Mouse (Mus musculus) myocyte (in vitro differentiated cells): Measurements from ENCODE around the gene Vps36.

ENCODE experiments used
- CEBPB ChIP-seq: IDR thresholded peaks from 2 replicates; pipeline ENCODE4 v1.6.1; 2011; ENCODE audit warnings: mild to moderate bottlenecking, moderate library complexity; ENCODE audit not compliant: poor library complexity, insufficient read depth, severe bottlenecking
- E2F4 ChIP-seq: IDR thresholded peaks from one replicate; pipeline ENCODE4 v1.6.1; 2011; ENCODE audit warnings: mild to moderate bottlenecking, control low read depth, moderate library complexity; ENCODE audit not compliant: insufficient read depth
- MYOG ChIP-seq, 3 experiments: IDR thresholded peaks; one replicate each; pipeline ENCODE4 v1.6.1; 2011; ENCODE audit warnings: control low read depth in 2 of 3, low read depth in 2 of 3, mild to moderate bottlenecking in 2 of 3; ENCODE audit not compliant: insufficient read length in 2 of 3, control insufficient read depth in 1 of 3, insufficient read depth in 1 of 3
- POLR2A ChIP-seq: IDR thresholded peaks from one replicate; pipeline ENCODE4 v1.6.1; 2011; ENCODE audit warnings: low read depth, mild to moderate bottlenecking, control low read depth, moderate library complexity; ENCODE audit not compliant: insufficient read length
- POLR2AphosphoS2 ChIP-seq: IDR thresholded peaks from one replicate; pipeline ENCODE4 v1.6.1; 2011; ENCODE audit warnings: low read depth, control low read depth; ENCODE audit not compliant: insufficient read length
- TCF3 ChIP-seq: IDR thresholded peaks from one replicate; pipeline ENCODE4 v1.6.1; 2011; ENCODE audit warnings: low read depth, control low read depth; ENCODE audit not compliant: insufficient read length
- USF1 ChIP-seq: IDR thresholded peaks from one replicate; pipeline ENCODE4 v1.6.1; 2011; ENCODE audit warnings: low read depth, mild to moderate bottlenecking, control low read depth, moderate library complexity

DNA sequence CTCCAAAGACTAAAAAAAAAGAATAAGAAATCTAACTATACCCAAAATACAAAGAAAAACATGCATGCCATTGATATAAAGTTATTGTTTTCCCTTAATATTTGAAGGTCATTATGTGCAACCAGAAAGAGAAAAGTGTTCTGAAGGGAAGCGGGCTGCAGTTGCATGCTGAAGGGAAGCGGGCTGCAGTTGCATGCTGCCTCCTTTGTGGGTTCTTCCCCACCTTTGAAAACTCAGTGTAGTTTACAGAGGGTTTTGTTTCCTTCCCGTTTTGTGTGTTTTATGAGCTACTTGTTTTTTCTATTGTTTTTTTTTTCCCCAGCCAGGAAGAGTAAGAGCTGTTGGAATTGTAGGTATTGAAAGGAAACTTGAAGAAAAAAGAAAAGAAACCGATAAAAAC lies 14.9 kb downstream of the Vps36 start:
- TF ChIP-seq E2F4 (no peak), POLR2A (no peak), CEBPB (no peak), USF1 (no peak), MYOG (IDR thresholded peaks at IDR 0.05; ENCODE audit: control insufficient read depth in 1 of 3, insufficient read depth in 1 of 3, insufficient read length in 2 of 3, low read depth in 2 of 3) (no peak), TCF3 (no peak), POLR2AphosphoS2 (no peak)
